Mouse (Mus musculus): ENCODE results near the gene Cry2. TPM values are rescaled to one million over a fixed set of nuclear protein-coding genes. Genes with fewer than 3 reads are reported as not detected.
"Not testable (repeated sequence)": the region's sequence is repeated elsewhere in the genome, so short reads cannot be mapped to it uniquely, and the experiment has no call there.

Gene Cry2
- polyA plus RNA-seq (2015; fragmentation: Nextera tagmentation; extraction: Ambion mirVana): 10.9 and 13.0 TPM in 2 replicates

GRCm38 (mm10) chr2:92433578-92434374, at the start of gene Cry2:
Gene Cry2, minus strand, starts transcription at chr2:92434043.
- DNase-seq (ENCODE audit: low spot score): peak; percentile 98

- DNase-seq (ENCODE audit: low spot score): no peak
These were observed 49.7 kb upstream of the Cry2 start for GRCm38 (mm10) chr2:92483505-92483904.

GRCm38 (mm10) chr2:92482551-92482950, 48.7 kb upstream of the Cry2 start:
- no peak for DNase-seq (ENCODE audit: low spot score)

GRCm38 (mm10) chr2:92478313-92478688, 44.5 kb upstream of the Cry2 start:
- no peak for DNase-seq (ENCODE audit: low spot score)

- no peak for DNase-seq (ENCODE audit: low spot score)
These were observed 43.9 kb upstream of the Cry2 start for GRCm38 (mm10) chr2:92477672-92478312.

- not testable (repeated sequence) for DNase-seq (ENCODE audit: low spot score)
These were observed 42.7 kb upstream of the Cry2 start for GRCm38 (mm10) chr2:92476580-92476979.

GRCm38 (mm10) chr2:92475711-92476110, 41.9 kb upstream of the Cry2 start:
- no peak for DNase-seq (ENCODE audit: low spot score)

- DNase-seq (ENCODE audit: low spot score): peak; percentile 15
These were observed 41.1 kb upstream of the Cry2 start for GRCm38 (mm10) chr2:92474920-92475319.

GRCm38 (mm10) chr2:92471886-92472670, 38.2 kb upstream of the Cry2 start:
- DNase-seq (ENCODE audit: low spot score): peak; percentile 81

- DNase-seq (ENCODE audit: low spot score): peak; percentile 23
These were observed 30.8 kb upstream of the Cry2 start for GRCm38 (mm10) chr2:92464690-92465089.

GRCm38 (mm10) chr2:92461215-92461614, 27.4 kb upstream of the Cry2 start:
- DNase-seq (ENCODE audit: low spot score): no peak

- DNase-seq (ENCODE audit: low spot score): peak; percentile 72
These were observed 26.3 kb upstream of the Cry2 start, which contains the start of gene Slc35c1 for GRCm38 (mm10) chr2:92459921-92460707. Gene Slc35c1, minus strand, starts transcription at chr2:92460538.

- peak; percentile 89 for DNase-seq (ENCODE audit: low spot score)
These were observed 25.5 kb upstream of the Cry2 start for GRCm38 (mm10) chr2:92459141-92459920.

GRCm38 (mm10) chr2:92458481-92458880, 24.6 kb upstream of the Cry2 start:
- DNase-seq (ENCODE audit: low spot score): no peak

GRCm38 (mm10) chr2:92456970-92457530, 23.2 kb upstream of the Cry2 start:
- no peak for DNase-seq (ENCODE audit: low spot score)

GRCm38 (mm10) chr2:92455704-92456103, 21.9 kb upstream of the Cry2 start:
- peak; percentile 31 for DNase-seq (ENCODE audit: low spot score)

- DNase-seq (ENCODE audit: low spot score): no peak
These were observed 20.3 kb upstream of the Cry2 start for GRCm38 (mm10) chr2:92454166-92454565.

GRCm38 (mm10) chr2:92451126-92451525, 17.3 kb upstream of the Cry2 start:
- DNase-seq (ENCODE audit: low spot score): no peak

- DNase-seq (ENCODE audit: low spot score): no peak
These were observed 13.4 kb upstream of the Cry2 start for GRCm38 (mm10) chr2:92447121-92447740.

Data from thymus, postnatal 0 days (tissue).